Mouse (Mus musculus) forebrain, embryonic 16.5 days (tissue): Measurements from ENCODE around the gene Pla2g2c. TPM values are rescaled to one million over a fixed set of nuclear protein-coding genes. Genes with fewer than 3 reads are reported as not detected.

Source experiments
- ATAC-seq: fragments of 200-750 bp; cut with Nextera tagmentation; 2 replicates; pipeline ENCODE4 v1.8.0; 2017; ENCODE audit warnings: mild to moderate bottlenecking, moderate library complexity
- H3K27ac ChIP-seq: fragments of 300-500 bp; sonication (generic); 2 replicates; pipeline ENCODE4 v1.5.1; 2014; ENCODE audit warnings: low read length, control low read depth
- H3K27me3 ChIP-seq: fragments of 300-500 bp; sonication (generic); replicated peaks from 2 replicates; pipeline ENCODE4 v1.6.1; 2014; ENCODE audit warnings: low read length; ENCODE audit not compliant: control insufficient read depth, insufficient read depth
- H3K36me3 ChIP-seq: fragments of 300-500 bp; sonication (generic); 2 replicates; pipeline ENCODE4 v1.6.1; 2014; ENCODE audit not compliant: control insufficient read depth, insufficient read depth
- H3K4me1 ChIP-seq: fragments of 300-500 bp; sonication (generic); replicated peaks from 2 replicates; pipeline ENCODE4 v1.6.1; 2014; ENCODE audit warnings: low read length; ENCODE audit not compliant: control insufficient read depth, insufficient read depth
- H3K4me2 ChIP-seq: fragments of 300-500 bp; sonication (generic); 2 replicates; pipeline ENCODE4 v1.6.1; 2014; ENCODE audit warnings: mild to moderate bottlenecking, low read length, control low read depth
- H3K4me3 ChIP-seq: fragments of 300-500 bp; sonication (generic); replicated peaks from 2 replicates; pipeline ENCODE4 v1.5.1; 2014; ENCODE audit warnings: mild to moderate bottlenecking, low read length, control low read depth
- H3K9ac ChIP-seq: fragments of 300-500 bp; sonication (generic); replicated peaks from 2 replicates; pipeline ENCODE4 v1.6.1; 2014; ENCODE audit warnings: low read depth, low read length, control low read depth
- H3K9me3 ChIP-seq: fragments of 300-500 bp; sonication (generic); 2 replicates; pipeline ENCODE4 v1.6.1; 2016; ENCODE audit warnings: low read length; ENCODE audit not compliant: control insufficient read depth
- WGBS: fragments of 180-500 bp; shearing (Covaris S2); extraction: QIAGEN DNeasy Blood & Tissue Kit; methylation state at CpG from one replicate; pipeline ENCODE4 v1.1.7; 2014; 5-methylcytosine and 5-hydroxymethylcytosine counted together
- polyA plus RNA-seq: library from polyadenylated mRNA; unstranded; fragments of >200 nt; fragmentation: Nextera tagmentation; extraction: Ambion mirVana; gene quantifications from 2 replicates; pipeline ENCODE4 v1.2.1, GENCODE M21; 2015

The Pla2g2c gene
- polyA plus RNA-seq, 1 experiment from 2014 or later: not detected

GRCm38 (mm10) chr4:138754432-138754831 lies 29.8 kb downstream of the Pla2g2c start:
- H3K9me3 ChIP-seq: no peaks in the 10 kb centered on the region
- no peak overlapping the region for H3K4me2 ChIP-seq
- no peak overlapping the region for H3K9ac ChIP-seq
- no peak for ATAC-seq
- no peaks in the 10 kb centered on the region for H3K27me3 ChIP-seq
- no peaks in the 10 kb centered on the region for H3K4me1 ChIP-seq
- H3K27ac ChIP-seq: no peak overlapping the region
- no peaks in the 10 kb centered on the region for H3K36me3 ChIP-seq
- H3K4me3 ChIP-seq: no peak overlapping the region
- WGBS: 88% methylated on average over 9 of the region's 9 CpGs

GRCm38 (mm10) chr4:138755439-138755838 lies 30.8 kb downstream of the Pla2g2c start:
- WGBS: 73% methylated on average over 4 of the region's 4 CpGs
- H3K27ac ChIP-seq: no peak overlapping the region
- H3K4me3 ChIP-seq: no peak overlapping the region
- H3K9ac ChIP-seq: no peak overlapping the region
- ATAC-seq: no peak
- H3K27me3 ChIP-seq: no peaks in the 10 kb centered on the region
- no peak overlapping the region for H3K4me2 ChIP-seq
- no peaks in the 10 kb centered on the region for H3K36me3 ChIP-seq
- no peaks in the 10 kb centered on the region for H3K4me1 ChIP-seq
- no peaks in the 10 kb centered on the region for H3K9me3 ChIP-seq

- no peaks in the 10 kb centered on the region for H3K36me3 ChIP-seq
- H3K27me3 ChIP-seq: no peaks in the 10 kb centered on the region
- H3K9ac ChIP-seq: no peak overlapping the region
- WGBS: 76% methylated on average over 11 of the region's 11 CpGs
- ATAC-seq: no peak
- no peak overlapping the region for H3K27ac ChIP-seq
- no peak overlapping the region for H3K4me2 ChIP-seq
- no peak overlapping the region for H3K4me3 ChIP-seq
- H3K9me3 ChIP-seq: no peaks in the 10 kb centered on the region
- no peaks in the 10 kb centered on the region for H3K4me1 ChIP-seq
Observed at GRCm38 (mm10) chr4:138755983-138756382, 31.4 kb downstream of the Pla2g2c start.

GRCm38 (mm10) chr4:138757416-138757815 lies 32.8 kb downstream of the Pla2g2c start, which contains the start of gene Pla2g2f:
Pla2g2f (minus strand) TSS chr4:138757626.
- Histone ChIP-seq H3K4me3 (no peak within 1 kb of the TSS), H3K4me2 (no peak within 1 kb of the TSS), H3K36me3 (no peaks in the 10 kb centered on the region), H3K9me3 (no peaks in the 10 kb centered on the region), H3K27ac (no peak within 1 kb of the TSS), H3K9ac (no peak within 1 kb of the TSS), H3K4me1 (no peaks in the 10 kb centered on the region), H3K27me3 (no peaks in the 10 kb centered on the region)
- ATAC-seq: no peak
- WGBS: 84% methylated on average over 8 of the region's 8 CpGs

GRCm38 (mm10) chr4:138762266-138762665 lies 37.7 kb downstream of the Pla2g2c start:
- ATAC-seq: no peak
- Histone ChIP-seq H3K36me3 (no peaks in the 10 kb centered on the region), H3K4me1 (no peaks in the 10 kb centered on the region), H3K9me3 (no peaks in the 10 kb centered on the region), H3K4me2 (no peak overlapping the region), H3K27ac (no peak overlapping the region), H3K27me3 (no peaks in the 10 kb centered on the region), H3K9ac (no peak overlapping the region), H3K4me3 (no peak overlapping the region)
- WGBS: 87% methylated on average over 9 of the region's 9 CpGs

- H3K4me2 ChIP-seq: no peak overlapping the region
Observed at GRCm38 (mm10) chr4:138771970-138772369, 47.4 kb downstream of the Pla2g2c start.

GRCm38 (mm10) chr4:138772386-138772785 lies 47.8 kb downstream of the Pla2g2c start:
- H3K4me2 ChIP-seq: no peak overlapping the region
- no peak overlapping the region for H3K4me3 ChIP-seq
- 86% methylated on average over 5 of the region's 5 CpGs for WGBS
- H3K9me3 ChIP-seq: no peaks in the 10 kb centered on the region
- H3K36me3 ChIP-seq: no peaks in the 10 kb centered on the region
- H3K27ac ChIP-seq: no peak overlapping the region
- H3K27me3 ChIP-seq: 0 out of 2 replicates have a peak, but pooled peaks cover 3% of the 10 kb centered on the region
- no peak overlapping the region for H3K9ac ChIP-seq
- no peak for ATAC-seq
- H3K4me1 ChIP-seq: no peaks in the 10 kb centered on the region

More at GRCm38 (mm10) chr4:138771970-138772369, 47.4 kb downstream of the Pla2g2c start:
- Histone ChIP-seq H3K4me3 (no peak overlapping the region), H3K27me3 (0 out of 2 replicates have a peak, but pooled peaks cover 3% of the 10 kb centered on the region), H3K9me3 (no peaks in the 10 kb centered on the region), H3K27ac (no peak overlapping the region), H3K4me1 (no peaks in the 10 kb centered on the region), H3K9ac (no peak overlapping the region), H3K36me3 (no peaks in the 10 kb centered on the region)
- WGBS: 92% methylated on average over 10 of the region's 10 CpGs
- no peak for ATAC-seq

- ATAC-seq: no peak
- H3K4me2 ChIP-seq: no peak within 1 kb of the TSS
- H3K9me3 ChIP-seq: no peaks in the 10 kb centered on the region
- H3K27ac ChIP-seq: no peak within 1 kb of the TSS
- peaks cover 2% of the 10 kb centered on the region for H3K4me1 ChIP-seq
- no peaks in the 10 kb centered on the region for H3K36me3 ChIP-seq
- no peak within 1 kb of the TSS for H3K4me3 ChIP-seq
- H3K9ac ChIP-seq: no peak within 1 kb of the TSS
- 88% methylated on average over 6 of the region's 6 CpGs for WGBS
- 0 out of 2 replicates have a peak, but pooled peaks cover 3% of the 10 kb centered on the region for H3K27me3 ChIP-seq
Observed at GRCm38 (mm10) chr4:138775435-138775834, 50.8 kb downstream of the Pla2g2c start, which contains the start of gene Pla2g2d. Pla2g2d (plus strand) TSS chr4:138775735.

- H3K9ac ChIP-seq: no peak overlapping the region
- no peak overlapping the region for H3K4me2 ChIP-seq
- ATAC-seq: no peak
- H3K9me3 ChIP-seq: no peaks in the 10 kb centered on the region
- no peak overlapping the region for H3K27ac ChIP-seq
- WGBS: 53% methylated on average over 20 of the region's 20 CpGs
- peaks cover 2% of the 10 kb centered on the region for H3K4me1 ChIP-seq
- H3K36me3 ChIP-seq: no peaks in the 10 kb centered on the region
- H3K27me3 ChIP-seq: 0 out of 2 replicates have a peak, but pooled peaks cover 3% of the 10 kb centered on the region
- no peak overlapping the region for H3K4me3 ChIP-seq
Observed at GRCm38 (mm10) chr4:138777417-138778407, 53.1 kb downstream of the Pla2g2c start.
